Mouse (Mus musculus) megakaryocyte, embryonic 14.5 days (primary cell): ENCODE results near the gene Cdh5. TPM values are rescaled to one million over a fixed set of nuclear protein-coding genes. Genes with fewer than 3 reads are reported as not detected.
"Not testable (repeated sequence)": the region's sequence is repeated elsewhere in the genome, so short reads cannot be mapped to it uniquely, and the experiment has no call there.

Experiments
- H3K27me3 ChIP-seq: replicated peaks from 2 replicates; pipeline ENCODE3; 2012; ENCODE audit warnings: inconsistent platforms
- H3K36me3 ChIP-seq: replicated peaks from 2 replicates; pipeline ENCODE3; 2012; ENCODE audit warnings: low read length, inconsistent platforms, mixed read lengths
- H3K4me1 ChIP-seq: 2 replicates; pipeline ENCODE4 v1.6.1; 2012; ENCODE audit warnings: inconsistent platforms
- H3K4me3 ChIP-seq: replicated peaks from 2 replicates; pipeline ENCODE3; 2012; ENCODE audit warnings: moderate library complexity, mild to moderate bottlenecking, inconsistent platforms
- H3K9me3 ChIP-seq: 2 replicates; pipeline ENCODE4 v1.6.1; 2012; ENCODE audit warnings: inconsistent platforms
- FLI1 ChIP-seq: IDR thresholded peaks from 2 replicates; pipeline ENCODE4 v1.6.1; 2012; ENCODE audit warnings: low read length, inconsistent platforms, mixed read lengths
- GATA1 ChIP-seq: IDR thresholded peaks from 3 replicates; pipeline ENCODE4 v1.6.1; 2012; ENCODE audit warnings: mixed read lengths, low read length, inconsistent platforms, borderline replicate concordance
- polyA plus RNA-seq: library from polyadenylated mRNA; stranded (reverse); fragments of >175 nt; gene quantifications from 2 replicates; pipeline ENCODE4 v1.2.3, GENCODE M21; 2012; ENCODE audit warnings: low replicate concordance; ENCODE audit not compliant: insufficient read depth

Gene Cdh5
- polyA plus RNA-seq, 1 experiment = 0.41 TPM

GRCm38 (mm10) chr8:104093336-104093735 is 8.1 kb upstream of the Cdh5 start:
- Histone ChIP-seq H3K4me3 (no peak overlapping the region), H3K9me3 (no peaks in the 10 kb centered on the region), H3K4me1 (peaks cover 37% of the 10 kb centered on the region), H3K36me3 (no peaks in the 10 kb centered on the region), H3K27me3 (no peaks in the 10 kb centered on the region)
- no peak for TF ChIP-seq FLI1
- no peak for TF ChIP-seq GATA1

DNA sequence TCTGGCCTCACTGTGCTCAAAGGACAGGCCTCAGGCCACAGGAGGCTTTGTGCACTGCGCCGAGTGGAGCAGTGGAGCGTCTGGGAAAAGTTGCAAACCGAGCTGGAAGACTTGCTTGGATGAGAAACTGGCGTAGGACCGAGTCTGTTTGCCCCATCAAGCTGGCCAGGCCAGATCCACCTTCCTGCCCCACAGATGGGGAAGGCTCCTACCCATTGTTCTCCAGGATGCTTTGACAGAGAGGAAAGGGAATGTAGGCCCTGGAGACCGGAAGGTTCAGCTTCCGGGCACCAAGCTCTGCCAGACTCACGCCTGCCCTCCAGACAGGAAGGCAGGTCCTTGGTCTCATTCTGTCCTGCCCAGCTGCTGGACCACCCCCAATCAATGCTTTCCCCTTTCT is 5.8 kb upstream of the Cdh5 start:
- no peak overlapping the region for H3K4me3 ChIP-seq
- no peak for TF ChIP-seq FLI1
- TF ChIP-seq GATA1 = no peak
- peaks cover 52% of the 10 kb centered on the region for H3K4me1 ChIP-seq
- no peaks in the 10 kb centered on the region for H3K36me3 ChIP-seq
- H3K9me3 ChIP-seq = no peaks in the 10 kb centered on the region
- H3K27me3 ChIP-seq = no peaks in the 10 kb centered on the region

DNA sequence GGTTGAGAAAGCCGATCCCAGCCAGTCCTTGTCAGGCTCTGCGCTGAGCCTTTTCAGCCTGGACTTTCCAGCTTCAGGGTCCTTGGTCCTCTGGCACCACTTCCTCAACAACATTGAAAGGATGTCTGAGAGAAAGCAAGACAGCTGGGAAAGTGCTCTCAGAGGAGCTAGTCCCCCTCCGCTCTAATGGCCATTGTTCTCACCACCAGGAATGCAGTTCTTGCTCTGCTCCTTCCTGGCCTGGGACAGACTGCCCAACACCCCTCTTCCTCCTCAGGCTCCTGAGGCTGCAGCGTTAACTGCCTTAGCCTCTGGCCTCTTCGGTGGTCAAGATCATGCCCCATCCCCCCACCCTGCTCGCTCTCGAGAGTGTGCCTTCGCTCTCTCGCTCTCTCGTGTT is 4.8 kb upstream of the Cdh5 start:
- H3K9me3 ChIP-seq = no peaks in the 10 kb centered on the region
- H3K4me1 ChIP-seq = peaks cover 57% of the 10 kb centered on the region
- TF ChIP-seq FLI1 (no peak), GATA1 (no peak)
- H3K4me3 ChIP-seq = no peak overlapping the region
- H3K27me3 ChIP-seq = peaks cover 4% of the 10 kb centered on the region
- no peaks in the 10 kb centered on the region for H3K36me3 ChIP-seq

DNA sequence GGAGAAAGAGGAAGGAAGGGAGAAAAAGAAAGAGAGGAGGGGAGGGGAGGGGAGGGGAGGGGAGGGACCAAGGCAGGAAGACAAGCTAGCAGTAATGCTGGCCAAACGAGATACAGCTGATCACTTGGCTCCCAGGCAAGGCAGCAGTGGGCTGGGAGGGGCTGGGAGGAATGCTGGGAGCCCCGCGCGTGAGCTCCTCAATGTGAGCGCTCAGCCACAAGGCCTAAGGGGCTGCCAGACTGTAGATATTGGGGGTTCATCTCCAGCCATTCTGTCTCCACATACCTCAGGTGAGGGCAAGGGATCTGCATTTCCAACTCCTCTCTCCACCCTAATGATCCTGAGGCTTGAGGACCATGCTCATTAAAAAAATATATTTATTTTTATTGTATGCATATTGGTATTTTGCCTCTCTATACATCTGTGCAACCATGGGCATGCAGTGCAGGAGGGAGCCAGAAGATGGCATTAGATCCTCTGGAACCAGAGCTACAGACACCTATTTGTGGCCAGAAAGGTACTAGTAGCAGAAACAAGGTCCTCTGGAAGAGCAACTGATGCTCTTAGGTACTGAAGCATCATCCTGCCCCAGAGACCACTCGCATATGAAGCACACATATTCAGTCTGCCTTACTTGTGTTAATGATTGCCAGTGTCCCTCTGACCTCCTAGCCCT is 2.6 kb upstream of the Cdh5 start:
- no peaks in the 10 kb centered on the region for H3K9me3 ChIP-seq
- peaks cover 63% of the 10 kb centered on the region for H3K4me1 ChIP-seq
- peaks cover 17% of the 10 kb centered on the region for H3K27me3 ChIP-seq
- TF ChIP-seq FLI1 (no peak), GATA1 (no peak)
- H3K36me3 ChIP-seq = no peaks in the 10 kb centered on the region
- peak overlapping the region; percentile 90 for H3K4me3 ChIP-seq

DNA sequence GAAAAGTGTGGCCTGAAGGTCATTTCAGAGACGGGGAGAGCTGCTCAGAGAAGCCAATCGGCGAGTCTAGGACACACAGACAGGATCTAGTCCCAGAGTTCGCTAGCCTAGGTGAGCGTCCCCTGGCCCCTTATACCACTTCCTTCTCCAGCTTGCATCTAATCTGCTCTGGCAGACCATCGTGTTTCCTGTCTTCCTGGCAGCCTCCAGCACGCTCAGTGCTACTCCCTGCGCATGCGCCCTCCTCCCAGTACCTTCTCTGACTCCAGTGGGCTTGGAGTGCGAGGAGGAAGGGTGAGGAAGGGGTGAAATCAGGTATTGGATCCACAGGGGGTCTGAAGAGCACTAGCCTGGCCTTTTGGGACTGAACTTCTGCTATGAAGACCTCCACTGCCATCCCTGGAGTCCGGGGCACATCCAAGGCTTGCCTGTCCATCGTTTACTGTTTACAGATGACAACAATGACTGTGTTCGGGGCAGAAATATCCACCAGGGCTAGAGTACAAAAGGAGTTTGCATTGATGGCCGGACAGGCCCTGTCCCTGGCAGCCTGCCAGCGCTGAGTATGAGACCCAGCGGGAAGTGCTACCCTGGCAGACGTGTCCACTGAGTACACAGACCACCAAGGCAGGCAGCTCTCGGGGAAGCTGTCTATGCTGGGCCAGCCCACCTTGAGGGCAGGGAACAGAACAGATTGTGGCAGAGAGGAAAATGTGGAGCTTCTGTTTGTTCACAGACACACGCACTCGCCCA is 1.9 kb upstream of the Cdh5 start:
- Histone ChIP-seq H3K4me1 (peaks cover 69% of the 10 kb centered on the region), H3K9me3 (no peaks in the 10 kb centered on the region), H3K36me3 (no peaks in the 10 kb centered on the region), H3K27me3 (peaks cover 23% of the 10 kb centered on the region), H3K4me3 (peak overlapping the region; percentile 90)
- TF ChIP-seq GATA1 = no peak
- TF ChIP-seq FLI1 = no peak

DNA sequence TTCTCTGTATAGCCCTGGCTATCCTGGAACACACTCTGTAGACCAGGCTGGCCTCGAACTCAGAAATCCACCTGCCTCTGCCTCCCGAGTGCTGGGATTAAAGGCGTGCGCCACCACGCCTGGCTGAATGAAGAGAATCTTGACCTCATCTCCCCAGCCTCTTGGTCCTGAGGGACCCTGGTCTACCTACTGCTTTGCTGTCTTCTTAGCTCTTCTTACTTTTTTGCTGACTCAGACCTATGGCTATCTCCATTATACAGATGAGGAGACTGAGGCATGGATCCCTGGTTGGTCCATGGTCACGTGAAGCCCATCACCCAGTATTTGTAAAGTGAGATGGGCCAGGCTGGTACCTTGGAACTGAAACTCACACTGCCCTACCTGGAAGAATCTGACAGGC is 701 bp upstream of the Cdh5 start:
- H3K4me3 ChIP-seq, H3K9me3 ChIP-seq: not testable (repeated sequence)

GRCm38 (mm10) chr8:104103462-104103861 is 2.0 kb downstream of the Cdh5 start:
- TF ChIP-seq FLI1 = no peak
- no peak for TF ChIP-seq GATA1

More for the DNA sequence above, 701 bp upstream of the Cdh5 start:
- Histone ChIP-seq H3K27me3 (peaks cover 31% of the 10 kb centered on the region), H3K4me1 (peaks cover 63% of the 10 kb centered on the region)
- not testable (repeated sequence) for H3K36me3 ChIP-seq

DNA sequence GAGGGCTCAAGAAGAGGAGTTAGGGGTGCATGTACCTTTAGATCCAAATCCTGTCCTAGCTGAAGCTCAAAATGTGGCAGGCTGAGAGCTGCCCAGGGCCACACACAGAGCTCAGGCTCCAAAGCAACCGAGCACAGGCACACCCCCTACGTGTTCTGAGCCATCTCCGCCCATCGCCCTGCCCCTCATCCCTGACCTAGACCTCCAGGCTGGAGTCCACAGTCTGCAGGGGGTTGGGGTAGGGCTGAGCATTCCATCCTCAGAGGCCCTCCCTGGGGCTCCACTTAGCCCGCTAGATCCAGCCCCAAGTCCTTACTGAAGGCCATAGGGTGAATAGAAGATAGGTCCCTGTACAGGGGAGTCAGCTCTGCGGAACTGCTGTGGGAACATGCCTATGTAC is 4.3 kb downstream of the Cdh5 start:
- no peaks in the 10 kb centered on the region for H3K36me3 ChIP-seq
- H3K4me3 ChIP-seq = no peak overlapping the region
- H3K9me3 ChIP-seq = no peaks in the 10 kb centered on the region
- H3K27me3 ChIP-seq = peaks cover 35% of the 10 kb centered on the region
- H3K4me1 ChIP-seq = peaks cover 36% of the 10 kb centered on the region
- TF ChIP-seq FLI1 = no peak
- TF ChIP-seq GATA1 = no peak

More at GRCm38 (mm10) chr8:104103462-104103861, 2.0 kb downstream of the Cdh5 start:
- H3K27me3 ChIP-seq = peaks cover 35% of the 10 kb centered on the region
- H3K36me3 ChIP-seq = no peaks in the 10 kb centered on the region
- H3K9me3 ChIP-seq = no peaks in the 10 kb centered on the region
- H3K4me1 ChIP-seq = peaks cover 51% of the 10 kb centered on the region
- no peak overlapping the region for H3K4me3 ChIP-seq

DNA sequence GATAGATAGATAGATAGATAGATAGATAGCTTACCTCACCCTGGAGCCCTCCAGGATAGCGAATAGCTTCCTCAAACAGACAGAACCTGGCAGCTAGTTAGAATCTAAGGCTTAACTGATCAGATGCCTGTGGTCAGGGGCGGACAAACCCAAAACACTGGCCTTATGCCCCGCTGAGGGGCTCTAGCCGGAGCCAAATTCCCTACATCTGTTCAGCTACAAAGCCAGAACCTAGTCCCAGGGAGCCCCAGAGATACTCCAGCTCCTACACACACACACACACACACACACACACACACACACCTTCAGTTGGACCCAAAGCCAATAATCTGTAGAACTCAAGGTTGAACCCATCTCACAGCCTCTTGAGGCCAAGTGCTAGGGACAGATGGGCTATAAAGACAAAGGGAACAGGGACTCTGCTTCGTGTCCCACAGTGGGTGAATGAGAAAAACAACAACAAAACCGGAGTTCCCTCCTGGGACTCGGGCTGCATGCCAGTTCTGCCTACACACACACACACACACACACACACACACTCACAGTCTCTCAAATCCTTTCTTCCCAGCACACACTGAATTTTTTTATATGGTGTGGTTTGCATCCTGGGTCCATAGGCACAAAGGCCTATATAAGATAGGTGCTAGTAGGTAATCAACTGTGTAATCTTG is 5.0 kb downstream of the Cdh5 start:
- Histone ChIP-seq H3K4me3 (no peak overlapping the region), H3K27me3 (peaks cover 33% of the 10 kb centered on the region), H3K9me3 (no peaks in the 10 kb centered on the region), H3K36me3 (no peaks in the 10 kb centered on the region), H3K4me1 (peaks cover 36% of the 10 kb centered on the region)
- no peak for TF ChIP-seq GATA1
- TF ChIP-seq FLI1 = no peak

GRCm38 (mm10) chr8:104107111-104107510 is 5.7 kb downstream of the Cdh5 start:
- Histone ChIP-seq H3K36me3 (no peaks in the 10 kb centered on the region), H3K9me3 (no peaks in the 10 kb centered on the region), H3K4me3 (no peak overlapping the region), H3K27me3 (peaks cover 28% of the 10 kb centered on the region), H3K4me1 (peaks cover 31% of the 10 kb centered on the region)
- TF ChIP-seq GATA1 (no peak), FLI1 (no peak)
